Mouse (Mus musculus) intestine, embryonic 15.5 days (tissue): ENCODE results near the gene Xirp1. TPM values are rescaled to one million over a fixed set of nuclear protein-coding genes. Genes with fewer than 3 reads are reported as not detected.
A peak's percentile ranks its signal among the peaks of the same experiment; 100 is the strongest.

Experiments
- ATAC-seq: fragments of 200-750 bp; cut with Nextera tagmentation; 2 replicates; pipeline ENCODE4 v1.8.0; 2017; ENCODE audit warnings: moderate TSS enrichment, moderate library complexity
- H3K27ac ChIP-seq: fragments of 300-500 bp; sonication (generic); 2 replicates; pipeline ENCODE4 v1.5.1; 2015; ENCODE audit warnings: mild to moderate bottlenecking, inconsistent platforms
- H3K27me3 ChIP-seq: fragments of 300-500 bp; sonication (generic); replicated peaks from 2 replicates; pipeline ENCODE4 v1.6.1; 2015; ENCODE audit warnings: inconsistent platforms
- H3K36me3 ChIP-seq: fragments of 300-500 bp; sonication (generic); 2 replicates; pipeline ENCODE4 v1.6.1; 2015; ENCODE audit warnings: inconsistent platforms
- H3K4me1 ChIP-seq: fragments of 300-500 bp; sonication (generic); replicated peaks from 2 replicates; pipeline ENCODE4 v1.6.1; 2015; ENCODE audit warnings: inconsistent platforms
- H3K4me2 ChIP-seq: fragments of 300-500 bp; sonication (generic); replicated peaks from 2 replicates; pipeline ENCODE4 v1.6.1; 2015; ENCODE audit warnings: mild to moderate bottlenecking, inconsistent platforms
- H3K4me3 ChIP-seq: fragments of 300-500 bp; sonication (generic); replicated peaks from 2 replicates; pipeline ENCODE4 v1.5.1; 2015; ENCODE audit warnings: inconsistent platforms
- H3K9ac ChIP-seq: fragments of 300-500 bp; sonication (generic); 2 replicates; pipeline ENCODE4 v1.6.1; 2015; ENCODE audit warnings: inconsistent platforms
- H3K9me3 ChIP-seq: fragments of 300-500 bp; sonication (generic); 2 replicates; pipeline ENCODE4 v1.6.1; 2016; ENCODE audit warnings: inconsistent platforms
- WGBS: fragments of 180-500 bp; shearing (Covaris S2); methylation state at CpG from one replicate; pipeline ENCODE4 v1.1.7; 2015; 5-methylcytosine and 5-hydroxymethylcytosine counted together
- polyA plus RNA-seq: library from polyadenylated mRNA; unstranded; fragments of >200 nt; fragmentation: Nextera tagmentation; extraction: Ambion mirVana; gene quantifications from 2 replicates; pipeline ENCODE4 v1.2.1, GENCODE M21; 2015

Xirp1 gene
- polyA plus RNA-seq, 1 experiment from 2014 or later: 0.06 TPM

DNA sequence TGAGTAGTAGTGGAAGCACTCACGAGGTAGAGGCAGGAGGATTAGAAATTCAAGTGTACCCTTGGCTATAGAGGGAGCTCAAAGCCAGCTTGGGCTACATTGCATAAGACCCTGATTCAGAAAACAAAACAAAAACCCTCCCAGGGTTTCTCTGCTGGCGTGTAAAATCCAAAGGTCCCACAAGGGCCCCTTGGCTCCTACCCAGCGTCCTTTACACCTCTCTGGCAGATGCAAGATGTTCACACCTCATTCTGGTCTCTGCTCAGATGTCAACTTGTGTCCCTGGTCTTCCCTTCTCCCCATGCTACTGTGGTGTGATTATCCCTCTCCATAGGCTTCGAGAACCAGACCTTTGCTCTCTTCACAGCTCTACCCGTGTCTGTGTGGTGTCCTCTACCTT lies 22.6 kb downstream of the Xirp1 start:
- WGBS: 73% methylated on average over 5 of the region's 5 CpGs

DNA sequence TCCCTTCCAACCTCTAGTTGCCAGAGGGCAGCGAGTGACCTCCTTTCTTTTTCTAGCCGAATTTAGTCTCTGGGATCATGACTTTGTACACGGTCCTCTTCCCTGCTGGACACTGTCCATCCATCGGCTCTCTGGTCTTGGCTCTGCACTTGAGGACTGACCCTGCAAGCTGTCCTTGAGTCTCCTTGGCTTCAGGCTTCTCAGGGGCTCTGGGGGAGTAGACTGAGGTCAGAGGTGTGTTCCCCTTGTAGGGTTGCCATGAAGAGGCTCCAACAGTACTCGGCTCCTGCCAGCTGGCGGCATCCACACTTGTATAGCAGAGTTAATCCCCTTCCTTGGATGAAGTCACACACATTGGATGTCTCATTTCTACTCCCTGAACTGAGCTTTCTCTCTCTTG lies 23.8 kb downstream of the Xirp1 start:
- WGBS: 78% methylated on average over 6 of the region's 6 CpGs
- H3K27ac ChIP-seq: no peak overlapping the region

More for the DNA sequence above, 22.6 kb downstream of the Xirp1 start:
- Histone ChIP-seq H3K27me3 (no peaks in the 10 kb centered on the region), H3K4me3 (no peak overlapping the region), H3K9ac (no peak overlapping the region), H3K9me3 (no peaks in the 10 kb centered on the region), H3K4me2 (no peak overlapping the region), H3K36me3 (no peaks in the 10 kb centered on the region), H3K4me1 (peaks cover 8% of the 10 kb centered on the region), H3K27ac (no peak overlapping the region)
- no peak for ATAC-seq

DNA sequence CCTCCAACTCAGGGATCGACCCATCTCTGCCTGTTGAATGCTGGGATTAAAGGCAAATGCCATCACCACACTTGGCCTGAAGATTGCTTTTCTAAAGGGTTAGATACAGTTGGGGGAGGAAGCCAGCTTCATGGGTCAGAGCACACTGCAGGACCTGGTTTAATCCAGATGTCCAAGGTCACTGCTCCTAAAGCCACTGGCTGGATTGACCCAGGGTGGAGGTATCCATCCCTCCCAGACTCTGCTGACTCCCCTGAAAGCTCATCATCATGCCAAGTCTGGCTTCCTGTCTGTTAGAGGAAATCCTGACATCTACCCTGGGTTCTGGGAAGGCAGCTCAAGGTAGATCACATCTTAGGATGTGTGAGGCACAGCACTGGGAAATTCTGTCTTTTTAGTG lies 24.6 kb downstream of the Xirp1 start:
- Histone ChIP-seq H3K4me3 (no peak overlapping the region), H3K27me3 (no peaks in the 10 kb centered on the region), H3K4me1 (peaks cover 7% of the 10 kb centered on the region), H3K9ac (no peak overlapping the region), H3K27ac (no peak overlapping the region), H3K9me3 (no peaks in the 10 kb centered on the region), H3K36me3 (no peaks in the 10 kb centered on the region), H3K4me2 (no peak overlapping the region)
- 77% methylated on average over 1 of the region's 1 CpGs for WGBS
- ATAC-seq: no peak

More for the DNA sequence above, 23.8 kb downstream of the Xirp1 start:
- Histone ChIP-seq H3K9ac (no peak overlapping the region), H3K4me1 (peaks cover 7% of the 10 kb centered on the region), H3K4me3 (no peak overlapping the region), H3K4me2 (no peak overlapping the region), H3K27me3 (no peaks in the 10 kb centered on the region), H3K36me3 (no peaks in the 10 kb centered on the region), H3K9me3 (no peaks in the 10 kb centered on the region)
- ATAC-seq: no peak

DNA sequence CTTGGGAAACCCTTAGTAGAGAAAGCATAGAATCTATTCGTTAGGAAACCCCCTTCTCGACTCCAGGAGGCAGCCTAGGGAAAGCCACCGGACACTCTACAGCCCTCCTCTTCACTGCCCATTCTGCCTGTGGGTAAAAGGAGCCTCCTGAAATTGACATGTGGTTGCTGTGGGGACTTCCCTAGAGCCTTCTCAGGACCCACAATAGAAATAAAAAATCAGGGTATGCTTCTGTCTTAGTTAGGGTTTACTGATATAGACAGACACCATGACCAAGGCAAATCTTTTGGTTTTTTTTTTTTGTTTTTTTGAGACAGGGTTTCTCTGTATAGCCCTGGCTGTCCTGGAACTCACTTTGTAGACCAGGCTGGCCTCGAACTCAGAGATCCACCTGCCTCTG lies 27.3 kb downstream of the Xirp1 start:
- Histone ChIP-seq H3K36me3 (no peaks in the 10 kb centered on the region), H3K9ac (no peak overlapping the region), H3K4me3 (no peak overlapping the region), H3K27ac (no peak overlapping the region), H3K4me2 (no peak overlapping the region), H3K4me1 (no peaks in the 10 kb centered on the region), H3K9me3 (no peaks in the 10 kb centered on the region), H3K27me3 (no peaks in the 10 kb centered on the region)
- 84% methylated on average over 4 of the region's 4 CpGs for WGBS
- no peak for ATAC-seq

DNA sequence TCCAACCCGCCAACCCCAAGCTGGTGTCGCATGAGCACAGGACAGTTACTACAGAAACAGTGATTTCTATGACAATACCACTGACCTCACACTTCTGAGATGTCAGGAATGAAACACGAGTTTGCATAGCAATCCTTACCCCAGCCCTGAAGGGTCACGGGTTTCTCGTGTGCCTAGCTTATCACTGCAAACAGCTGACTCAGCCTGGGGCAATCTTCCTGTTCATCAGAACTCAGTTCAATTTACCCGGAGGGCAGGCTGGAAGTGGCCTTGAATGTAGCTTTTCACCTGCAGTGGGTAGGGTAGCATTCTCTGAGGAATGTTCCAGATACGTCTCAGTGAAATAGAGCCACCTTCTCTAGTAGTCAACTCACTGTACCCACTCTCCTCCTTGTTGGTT lies 29.2 kb downstream of the Xirp1 start:
- H3K9me3 ChIP-seq: no peaks in the 10 kb centered on the region
- peak; percentile 63 for ATAC-seq
- no peaks in the 10 kb centered on the region for H3K4me1 ChIP-seq
- H3K4me3 ChIP-seq: no peak overlapping the region
- H3K9ac ChIP-seq: no peak overlapping the region
- H3K27me3 ChIP-seq: no peaks in the 10 kb centered on the region
- 62% methylated on average over 7 of the region's 7 CpGs for WGBS
- no peaks in the 10 kb centered on the region for H3K36me3 ChIP-seq
- H3K27ac ChIP-seq: no peak overlapping the region
- H3K4me2 ChIP-seq: no peak overlapping the region

DNA sequence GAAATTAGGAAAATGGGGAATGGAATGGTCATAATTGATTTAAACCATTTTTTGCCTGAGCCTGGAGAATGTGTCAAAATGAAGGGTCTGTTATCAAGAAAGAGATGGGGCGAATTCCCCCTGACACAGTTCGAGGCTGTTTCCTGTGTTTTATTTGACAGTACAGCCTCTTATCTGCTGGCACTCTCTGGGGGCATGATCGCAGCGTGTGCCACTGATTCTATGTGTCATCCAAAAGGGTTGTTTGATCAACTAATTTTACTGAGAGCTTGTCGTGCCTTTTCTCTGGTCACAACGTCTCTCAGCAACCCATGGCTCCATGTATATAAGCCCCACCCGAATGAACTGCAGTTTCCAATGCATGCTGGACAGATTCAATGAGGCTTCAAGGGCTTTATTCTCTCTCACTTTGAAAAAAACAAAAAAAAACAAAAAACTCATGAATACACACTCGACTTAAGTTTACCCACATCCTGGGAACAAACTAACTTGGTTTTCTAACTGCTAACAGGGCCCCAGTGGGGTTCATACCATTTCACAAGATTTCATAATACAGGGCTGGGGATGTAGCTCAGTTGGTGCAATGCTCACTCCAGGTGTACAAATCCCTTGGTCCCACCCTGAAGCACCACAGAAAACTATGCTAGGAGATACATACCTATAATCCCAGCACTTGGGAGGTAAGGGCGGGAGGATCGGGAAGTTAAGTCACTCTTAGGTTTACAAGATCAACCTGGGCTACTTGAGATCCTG lies 30.1 kb downstream of the Xirp1 start:
- H3K4me2 ChIP-seq: no peak overlapping the region
- no peak overlapping the region for H3K9ac ChIP-seq
- H3K4me1 ChIP-seq: no peaks in the 10 kb centered on the region
- ATAC-seq: no peak
- no peak overlapping the region for H3K27ac ChIP-seq
- 60% methylated on average over 10 of the region's 10 CpGs for WGBS
- H3K36me3 ChIP-seq: no peaks in the 10 kb centered on the region
- H3K4me3 ChIP-seq: no peak overlapping the region
- H3K27me3 ChIP-seq: no peaks in the 10 kb centered on the region
- no peaks in the 10 kb centered on the region for H3K9me3 ChIP-seq

DNA sequence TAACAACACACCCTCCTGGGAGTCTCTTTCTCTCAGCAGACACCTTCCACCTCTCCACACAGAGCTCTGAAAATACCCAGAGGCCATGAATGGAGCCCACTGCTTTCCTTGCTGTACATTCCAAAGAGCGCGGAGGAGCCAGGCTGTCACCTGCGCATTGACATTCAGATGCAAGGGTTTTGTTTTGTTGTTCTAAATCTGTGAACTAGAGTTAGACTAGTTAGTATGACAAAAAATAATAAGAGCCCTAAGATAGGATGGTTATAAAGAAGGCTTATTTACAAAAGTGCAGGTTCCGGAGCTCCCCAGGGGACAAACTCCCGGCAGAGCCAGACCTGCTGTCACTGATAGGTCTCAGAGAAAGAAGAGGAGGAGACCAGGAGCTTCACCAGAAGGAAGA lies 32.1 kb downstream of the Xirp1 start:
- no peaks in the 10 kb centered on the region for H3K27me3 ChIP-seq
- no peak overlapping the region for H3K4me3 ChIP-seq
- no peak overlapping the region for H3K27ac ChIP-seq
- no peaks in the 10 kb centered on the region for H3K4me1 ChIP-seq
- no peak overlapping the region for H3K9ac ChIP-seq
- no peaks in the 10 kb centered on the region for H3K36me3 ChIP-seq
- ATAC-seq: no peak
- no peaks in the 10 kb centered on the region for H3K9me3 ChIP-seq
- WGBS: 39% methylated on average over 5 of the region's 5 CpGs
- H3K4me2 ChIP-seq: no peak overlapping the region

DNA sequence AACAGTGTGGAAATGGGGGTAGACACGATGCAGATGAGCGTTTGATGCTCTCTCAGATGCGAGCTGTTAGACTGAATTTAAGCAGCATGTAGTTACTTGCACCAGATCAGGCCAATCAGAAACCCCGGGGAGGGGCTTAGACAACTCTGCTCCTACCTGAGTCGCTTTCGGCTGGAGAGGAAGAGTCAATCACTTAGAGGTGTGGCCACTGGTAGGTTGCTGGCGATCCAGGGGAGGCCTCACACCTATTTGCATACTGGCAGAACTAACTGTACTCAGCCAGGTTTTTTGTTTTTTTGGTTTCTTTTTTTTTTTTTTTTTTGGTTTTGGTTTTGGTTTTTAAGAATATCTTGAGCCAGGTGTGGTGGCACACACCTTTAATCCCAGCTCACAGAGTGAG lies 35.1 kb downstream of the Xirp1 start:
- 50% methylated on average over 7 of the region's 7 CpGs for WGBS

DNA sequence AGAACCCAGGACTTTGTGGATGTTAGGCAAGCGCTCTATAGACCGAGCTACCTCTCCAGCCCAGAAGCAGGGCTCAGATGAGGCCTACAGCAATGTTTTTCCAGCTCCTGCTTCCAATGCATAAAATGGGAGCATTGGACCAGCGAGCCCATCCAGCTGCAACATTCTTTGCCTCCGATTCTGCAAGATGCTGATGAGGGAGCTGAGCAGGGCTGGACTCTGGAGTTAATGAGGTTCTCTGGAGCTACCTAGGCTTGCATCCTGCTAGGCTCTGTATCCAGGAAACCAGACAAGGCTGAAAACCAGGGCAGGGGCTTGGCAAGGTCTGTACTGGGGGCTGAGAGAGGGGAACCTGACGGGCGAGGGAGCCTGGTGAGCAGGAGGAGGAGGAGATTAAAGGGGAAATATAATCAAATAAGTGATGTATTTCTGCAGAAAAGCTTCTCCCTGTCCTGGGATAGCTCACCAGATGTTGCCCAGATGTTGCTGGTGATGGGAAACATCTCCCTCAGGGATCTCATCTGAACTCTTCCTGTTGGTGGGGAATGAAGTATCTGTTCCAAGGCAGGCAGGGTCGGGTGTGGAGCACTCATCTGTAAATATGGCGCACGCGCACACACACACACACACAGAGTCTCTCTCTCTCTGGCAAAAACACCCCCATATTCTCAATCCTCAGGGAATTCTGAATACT lies 37.4 kb downstream of the Xirp1 start:
- Histone ChIP-seq H3K9me3 (no peaks in the 10 kb centered on the region), H3K27ac (peak overlapping the region; percentile 71)
- 53% methylated on average over 10 of the region's 10 CpGs for WGBS

More for the DNA sequence above, 35.1 kb downstream of the Xirp1 start:
- no peak for ATAC-seq
- H3K4me1 ChIP-seq: peaks cover 15% of the 10 kb centered on the region
- H3K9me3 ChIP-seq: no peaks in the 10 kb centered on the region
- H3K36me3 ChIP-seq: no peaks in the 10 kb centered on the region
- no peak overlapping the region for H3K4me3 ChIP-seq
- H3K27me3 ChIP-seq: no peaks in the 10 kb centered on the region
- H3K27ac ChIP-seq: no peak overlapping the region
- no peak overlapping the region for H3K4me2 ChIP-seq
- H3K9ac ChIP-seq: no peak overlapping the region

DNA sequence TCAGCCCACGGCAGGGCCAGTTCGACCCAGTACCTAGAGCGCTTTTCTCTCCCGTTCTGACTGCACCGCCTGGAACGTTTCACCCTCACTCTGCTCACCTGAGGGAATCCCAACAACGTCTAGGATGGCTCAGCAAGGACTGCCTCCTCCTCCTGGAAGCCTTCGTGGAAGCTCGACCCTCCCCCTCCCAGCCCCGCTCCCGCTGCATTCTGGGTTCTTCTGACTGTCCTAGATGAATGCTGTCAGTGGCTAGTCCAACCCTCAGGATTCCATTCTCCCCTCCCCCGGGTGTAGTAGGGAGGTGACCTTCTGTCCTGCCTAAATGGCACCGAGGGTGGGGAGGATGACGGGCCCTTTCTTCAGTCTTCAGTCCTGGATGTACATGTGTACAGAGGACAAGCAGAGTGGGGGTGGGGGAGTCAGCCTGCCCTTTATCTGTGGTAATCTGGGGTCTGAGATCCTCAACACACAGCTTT lies 38.8 kb downstream of the Xirp1 start, which contains the start of gene Csrnp1:
TSS of gene Csrnp1 (minus strand) at position 123 of the 476 bp plus-strand sequence.
- no peak for ATAC-seq
- no peaks in the 10 kb centered on the region for H3K9me3 ChIP-seq
- no peaks in the 10 kb centered on the region for H3K36me3 ChIP-seq
- 20% methylated on average over 14 of the region's 14 CpGs for WGBS
- peak within 1 kb of the TSS; percentile 95 for H3K4me2 ChIP-seq
- H3K4me3 ChIP-seq: peak within 1 kb of the TSS; percentile 76
- peak within 1 kb of the TSS; percentile 95 for H3K27ac ChIP-seq
- no peaks in the 10 kb centered on the region for H3K27me3 ChIP-seq
- peaks cover 49% of the 10 kb centered on the region for H3K4me1 ChIP-seq
- peak within 1 kb of the TSS; percentile 69 for H3K9ac ChIP-seq

More for the DNA sequence above, 37.4 kb downstream of the Xirp1 start:
- no peak overlapping the region for H3K4me2 ChIP-seq
- no peak overlapping the region for H3K9ac ChIP-seq
- peaks cover 36% of the 10 kb centered on the region for H3K4me1 ChIP-seq
- ATAC-seq: no peak
- no peak overlapping the region for H3K4me3 ChIP-seq
- no peaks in the 10 kb centered on the region for H3K36me3 ChIP-seq
- H3K27me3 ChIP-seq: no peaks in the 10 kb centered on the region

DNA sequence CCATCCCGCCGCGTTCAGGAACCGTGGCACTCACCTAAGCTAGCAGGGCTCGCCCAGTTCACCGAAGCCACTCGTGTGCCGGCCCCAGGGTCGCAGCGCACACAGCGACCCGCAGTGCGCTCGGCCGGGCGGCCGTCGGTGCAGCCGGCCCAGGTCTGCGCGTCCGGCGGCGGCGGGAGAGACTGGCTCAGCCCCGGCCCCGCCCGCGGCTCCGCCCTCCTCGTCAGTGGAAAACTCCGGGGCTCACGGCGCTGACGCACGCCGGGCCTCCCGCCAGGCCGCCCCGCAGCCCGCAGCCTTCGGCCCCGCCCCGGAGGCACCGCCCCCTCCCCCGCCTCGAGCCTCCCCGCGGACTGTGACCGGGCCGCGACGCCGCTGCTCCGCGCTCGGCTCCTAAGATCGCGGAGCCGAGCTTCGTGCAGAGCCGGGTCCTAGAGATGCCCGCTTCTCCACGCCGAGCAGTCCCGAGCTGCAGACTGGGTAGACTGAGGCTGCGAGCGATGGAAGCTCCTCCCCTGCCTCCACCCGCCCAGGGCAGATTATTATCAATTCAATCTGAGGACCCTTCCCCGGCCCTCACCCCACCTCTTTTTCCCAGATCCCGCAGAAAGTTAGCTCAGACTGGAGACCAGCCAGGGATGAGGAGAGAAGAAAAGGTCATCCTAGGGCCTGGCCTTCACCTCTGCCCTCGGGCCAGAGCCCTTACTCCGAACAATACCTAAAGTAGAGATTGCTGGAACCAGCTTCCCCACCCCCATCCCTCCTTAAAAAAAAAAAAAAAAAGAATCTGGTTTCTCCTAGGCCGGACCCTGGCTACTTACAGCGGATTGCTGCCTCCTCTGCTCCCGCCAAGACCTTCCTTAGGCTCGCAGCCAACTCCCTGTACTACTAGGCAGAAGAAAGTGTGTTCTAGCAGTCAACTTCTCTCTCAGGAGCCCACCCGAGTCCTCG lies 39.5 kb downstream of the Xirp1 start:
- WGBS: 2% methylated on average over 69 of the region's 79 CpGs
- peak; percentile 84 for ATAC-seq
- no peaks in the 10 kb centered on the region for H3K27me3 ChIP-seq

More for the DNA sequence above, 39.5 kb downstream of the Xirp1 start:
- no peaks in the 10 kb centered on the region for H3K9me3 ChIP-seq
- H3K4me1 ChIP-seq: peaks cover 55% of the 10 kb centered on the region
- H3K36me3 ChIP-seq: no peaks in the 10 kb centered on the region
- H3K9ac ChIP-seq: peak overlapping the region; percentile 69
- H3K27ac ChIP-seq: peak overlapping the region; percentile 95
- H3K4me3 ChIP-seq: peak overlapping the region; percentile 76
- H3K4me2 ChIP-seq: peak overlapping the region; percentile 95
